Mouse (Mus musculus): ENCODE measurements around the gene Slc26a1. TPM values are rescaled to one million over a fixed set of nuclear protein-coding genes. Genes with fewer than 3 reads are reported as not detected.
A peak's percentile ranks its signal among the peaks of the same experiment; 100 is the strongest.

Gene Slc26a1
- polyA plus RNA-seq, 1 experiment from 2014 or later = 2.1 TPM

GRCm38 (mm10) chr5:108655891-108656650 is 19.3 kb downstream of the Slc26a1 start:
- Histone ChIP-seq H3K4me3 (ENCODE audit: low read depth, low read length) (no peak overlapping the region), H3K4me2 (replicated peaks; ENCODE audit: low read depth) (no peak overlapping the region), H3K4me1 (replicated peaks; ENCODE audit: control insufficient read depth, insufficient read depth, low read length) (peaks cover 3% of the 10 kb centered on the region; the same call in 1 of the 2 replicates), H3K9me3 (ENCODE audit: control insufficient read depth) (no peaks in the 10 kb centered on the region), H3K27ac (ENCODE audit: low read depth, low read length) (no peak overlapping the region), H3K36me3 (ENCODE audit: control insufficient read depth, insufficient read depth) (peaks cover 66% of the 10 kb centered on the region), H3K9ac (ENCODE audit: low read depth, low read length) (no peak overlapping the region), H3K27me3 (replicated peaks; ENCODE audit: control insufficient read depth, insufficient read depth, low read length) (no peaks in the 10 kb centered on the region)
- ATAC-seq = no peak
- WGBS = 90% methylated on average over 15 of the region's 15 CpGs
- TF ChIP-seq CTCF (IDR thresholded peaks at IDR 0.05; ENCODE audit: low read depth) = no peak

GRCm38 (mm10) chr5:108655381-108655780 is 20.0 kb downstream of the Slc26a1 start:
- Histone ChIP-seq H3K36me3 (ENCODE audit: control insufficient read depth, insufficient read depth) (peaks cover 72% of the 10 kb centered on the region), H3K9me3 (ENCODE audit: control insufficient read depth) (no peaks in the 10 kb centered on the region), H3K4me3 (ENCODE audit: low read depth, low read length) (no peak overlapping the region), H3K27me3 (replicated peaks; ENCODE audit: control insufficient read depth, insufficient read depth, low read length) (no peaks in the 10 kb centered on the region), H3K9ac (ENCODE audit: low read depth, low read length) (no peak overlapping the region), H3K27ac (ENCODE audit: low read depth, low read length) (no peak overlapping the region), H3K4me2 (replicated peaks; ENCODE audit: low read depth) (no peak overlapping the region), H3K4me1 (replicated peaks; ENCODE audit: control insufficient read depth, insufficient read depth, low read length) (peaks cover 3% of the 10 kb centered on the region; the same call in 1 of the 2 replicates)
- WGBS = 96% methylated on average over 9 of the region's 9 CpGs
- TF ChIP-seq CTCF (IDR thresholded peaks at IDR 0.05; ENCODE audit: low read depth) = no peak
- ATAC-seq = no peak

- H3K27ac ChIP-seq (ENCODE audit: low read depth, low read length) = peak overlapping the region; percentile 21; the same call in 1 of the 2 replicates
- H3K4me2 ChIP-seq (replicated peaks; ENCODE audit: low read depth) = no peak overlapping the region
- ATAC-seq = peak; percentile 51
- H3K9me3 ChIP-seq (ENCODE audit: control insufficient read depth) = no peaks in the 10 kb centered on the region
- TF ChIP-seq CTCF (IDR thresholded peaks at IDR 0.05; ENCODE audit: low read depth) = no peak
- H3K36me3 ChIP-seq (ENCODE audit: control insufficient read depth, insufficient read depth) = peaks cover 79% of the 10 kb centered on the region
- no peaks in the 10 kb centered on the region for H3K27me3 ChIP-seq (replicated peaks; ENCODE audit: control insufficient read depth, insufficient read depth, low read length)
- H3K9ac ChIP-seq (ENCODE audit: low read depth, low read length) = no peak overlapping the region
- peaks cover 3% of the 10 kb centered on the region; the same call in 1 of the 2 replicates for H3K4me1 ChIP-seq (replicated peaks; ENCODE audit: control insufficient read depth, insufficient read depth, low read length)
- no peak overlapping the region for H3K4me3 ChIP-seq (ENCODE audit: low read depth, low read length)
- 71% methylated on average over 10 of the region's 10 CpGs for WGBS
Measured at GRCm38 (mm10) chr5:108654444-108654990, 20.9 kb downstream of the Slc26a1 start.

- Histone ChIP-seq H3K9ac (ENCODE audit: low read depth, low read length) (no peak overlapping the region), H3K36me3 (ENCODE audit: control insufficient read depth, insufficient read depth) (peaks cover 91% of the 10 kb centered on the region), H3K27ac (ENCODE audit: low read depth, low read length) (no peak overlapping the region), H3K9me3 (ENCODE audit: control insufficient read depth) (no peaks in the 10 kb centered on the region), H3K4me1 (replicated peaks; ENCODE audit: control insufficient read depth, insufficient read depth, low read length) (0 out of 2 replicates have a peak, but pooled peaks cover 3% of the 10 kb centered on the region), H3K27me3 (replicated peaks; ENCODE audit: control insufficient read depth, insufficient read depth, low read length) (no peaks in the 10 kb centered on the region), H3K4me2 (replicated peaks; ENCODE audit: low read depth) (no peak overlapping the region), H3K4me3 (ENCODE audit: low read depth, low read length) (no peak overlapping the region)
- no peak for TF ChIP-seq CTCF (IDR thresholded peaks at IDR 0.05; ENCODE audit: low read depth)
- ATAC-seq = no peak
- WGBS = 89% methylated on average over 6 of the region's 6 CpGs
Measured at GRCm38 (mm10) chr5:108653341-108653740, 22.0 kb downstream of the Slc26a1 start.

- peak; percentile 83 for TF ChIP-seq CTCF (IDR thresholded peaks at IDR 0.05; ENCODE audit: low read depth)
- H3K4me1 ChIP-seq (replicated peaks; ENCODE audit: control insufficient read depth, insufficient read depth, low read length) = 0 out of 2 replicates have a peak, but pooled peaks cover 3% of the 10 kb centered on the region
- WGBS = 56% methylated on average over 1 of the region's 1 CpGs
- H3K27ac ChIP-seq (ENCODE audit: low read depth, low read length) = no peak overlapping the region
- no peaks in the 10 kb centered on the region for H3K27me3 ChIP-seq (replicated peaks; ENCODE audit: control insufficient read depth, insufficient read depth, low read length)
- H3K36me3 ChIP-seq (ENCODE audit: control insufficient read depth, insufficient read depth) = peaks cover 95% of the 10 kb centered on the region
- H3K9ac ChIP-seq (ENCODE audit: low read depth, low read length) = no peak overlapping the region
- H3K4me2 ChIP-seq (replicated peaks; ENCODE audit: low read depth) = no peak overlapping the region
- ATAC-seq = peak; percentile 48
- no peak overlapping the region for H3K4me3 ChIP-seq (ENCODE audit: low read depth, low read length)
- no peaks in the 10 kb centered on the region for H3K9me3 ChIP-seq (ENCODE audit: control insufficient read depth)
Measured at GRCm38 (mm10) chr5:108651823-108652222, 23.5 kb downstream of the Slc26a1 start.

- H3K27ac ChIP-seq (ENCODE audit: low read depth, low read length) = no peak overlapping the region; the same call in 1 of the 2 replicates
- H3K4me1 ChIP-seq (replicated peaks; ENCODE audit: control insufficient read depth, insufficient read depth, low read length) = 0 out of 2 replicates have a peak, but pooled peaks cover 3% of the 10 kb centered on the region
- H3K4me2 ChIP-seq (replicated peaks; ENCODE audit: low read depth) = no peak overlapping the region
- H3K27me3 ChIP-seq (replicated peaks; ENCODE audit: control insufficient read depth, insufficient read depth, low read length) = no peaks in the 10 kb centered on the region
- H3K36me3 ChIP-seq (ENCODE audit: control insufficient read depth, insufficient read depth) = peaks cover 94% of the 10 kb centered on the region
- no peak for ATAC-seq
- 83% methylated on average over 5 of the region's 5 CpGs for WGBS
- H3K9ac ChIP-seq (ENCODE audit: low read depth, low read length) = no peak overlapping the region
- no peaks in the 10 kb centered on the region for H3K9me3 ChIP-seq (ENCODE audit: control insufficient read depth)
- no peak for TF ChIP-seq CTCF (IDR thresholded peaks at IDR 0.05; ENCODE audit: low read depth)
- no peak overlapping the region for H3K4me3 ChIP-seq (ENCODE audit: low read depth, low read length)
Measured at GRCm38 (mm10) chr5:108651136-108651720, 24.1 kb downstream of the Slc26a1 start.

All from intestine, postnatal 0 days (tissue).